13 mouse cellular contexts compared by ENCODE assay signal in the genomic region with DNA sequence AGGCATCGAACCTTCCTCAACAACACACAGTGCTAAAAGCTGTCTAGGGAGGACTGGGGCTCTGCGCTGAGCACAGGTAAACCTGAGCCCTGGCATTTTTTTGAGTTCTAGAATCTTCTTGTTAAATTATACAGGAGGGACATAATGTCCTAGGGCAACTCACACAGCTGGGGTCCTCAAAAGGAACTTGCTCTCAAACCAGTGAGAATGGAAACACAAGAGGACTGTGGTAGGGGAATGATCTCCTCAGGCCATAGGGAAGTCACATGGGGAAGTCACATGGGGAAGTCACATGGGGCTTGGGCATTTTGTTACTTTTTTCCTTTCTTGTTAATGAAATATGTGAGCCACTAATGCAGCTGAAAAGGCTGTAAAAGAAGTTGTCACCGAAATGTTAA.
DNase-seq lines count a peak whose midpoint lies in the region; ATAC-seq and TF ChIP-seq lines count a peak whose summit lies in the region.
"Had no signal": no experiment of that assay in that cellular context is flagged by ENCODE, and none has a peak within 500 bp of the region (broad histone marks: within the 10 kb centered on the region; RNA-seq: fewer than 3 reads in every experiment).

No protein-coding gene starts in this region.

- H3K27me3 ChIP-seq in embryonic facial prominence, embryonic 11.5 days (ENCODE audit: control insufficient read depth, insufficient read depth, low read length) = no peaks in the 10 kb centered on the region
- no peaks in the 10 kb centered on the region for H3K27me3 ChIP-seq in embryonic facial prominence, embryonic 10.5 days (replicated peaks; ENCODE audit: low read depth, poor library complexity, severe bottlenecking)
- no peaks in the 10 kb centered on the region for H3K27me3 ChIP-seq in neural tube, embryonic 11.5 days (ENCODE audit: control insufficient read depth, insufficient read depth, low read length)
- no peaks in the 10 kb centered on the region for H3K27me3 ChIP-seq in hindbrain, embryonic 14.5 days (ENCODE audit: control insufficient read depth, insufficient read depth, low read length)
- H3K27me3 ChIP-seq in neural tube, embryonic 15.5 days (replicated peaks) = no peaks in the 10 kb centered on the region
- H3K27me3 ChIP-seq in cerebellum, adult 2 months (ENCODE audit: control insufficient read depth, insufficient read depth, low read length) = no peaks in the 10 kb centered on the region
- H3K27me3 ChIP-seq: lung, embryonic 15.5 days had no signal

- peak; percentile 7 for ATAC-seq in embryonic facial prominence, embryonic 11.5 days (replicated peaks; ENCODE audit: insufficient number of reproducible peaks, low FRiP score, low TSS enrichment, low read depth)
- peak; percentile 51 for ATAC-seq in neural tube, embryonic 11.5 days (ENCODE audit: insufficient read depth, low FRiP score, low TSS enrichment)
- ATAC-seq in hindbrain, embryonic 14.5 days (ENCODE audit: low FRiP score) = no peak; the same call in 1 of the 2 replicates
- ATAC-seq in neural tube, embryonic 15.5 days (ENCODE audit: low FRiP score) = no peak

- H3K27ac ChIP-seq in embryonic facial prominence, embryonic 11.5 days (replicated peaks; ENCODE audit: low read depth, low read length) = no peak overlapping the region
- no peak overlapping the region for H3K27ac ChIP-seq in embryonic facial prominence, embryonic 10.5 days (replicated peaks)
- no peak overlapping the region; the same call in 1 of the 2 replicates for H3K27ac ChIP-seq in neural tube, embryonic 11.5 days (ENCODE audit: low read depth, low read length)
- 0 out of 2 replicates have a peak overlapping the region, but pooled peaks have one; percentile 26 for H3K27ac ChIP-seq in hindbrain, embryonic 14.5 days
- H3K27ac ChIP-seq in neural tube, embryonic 15.5 days (replicated peaks) = peak overlapping the region; percentile 33; the same call in 1 of the 2 replicates
- no peak overlapping the region for H3K27ac ChIP-seq in cerebellum, adult 2 months (ENCODE audit: insufficient read depth, low read length)
- H3K27ac ChIP-seq: lung, embryonic 15.5 days had no signal

- DNase-seq in embryonic facial prominence, embryonic 11.5 days (ENCODE audit: low spot score) = no peak
- no peak for DNase-seq in embryonic facial prominence, embryonic 10.5 days (ENCODE audit: low spot score)
- peak; percentile 27 for DNase-seq in neural tube, embryonic 11.5 days (ENCODE audit: low spot score)
- DNase-seq in neural tube, embryonic 10.5 days (ENCODE audit: extremely low spot score, low spot score) = no peak
- no peak for DNase-seq in hindbrain, embryonic 14.5 days (ENCODE audit: low spot score)
- DNase-seq in gastrocnemius, postnatal 14 days = no peak
- no peak for DNase-seq in cerebellum, adult 2 months
- DNase-seq: gastrocnemius, postnatal 25 days; layer of hippocampus, postnatal 36 days; thymus, adult 2 months had no signal

- 69% methylated on average over 3 of the region's 3 CpGs for WGBS in embryonic facial prominence, embryonic 11.5 days
- WGBS in embryonic facial prominence, embryonic 10.5 days = 60% methylated on average over 3 of the region's 3 CpGs
- 41% methylated on average over 3 of the region's 3 CpGs for WGBS in neural tube, embryonic 11.5 days
- WGBS in hindbrain, embryonic 14.5 days = 35% methylated on average over 3 of the region's 3 CpGs
- 36% methylated on average over 3 of the region's 3 CpGs for WGBS in neural tube, embryonic 15.5 days
- WGBS in cerebellum, adult 2 months = 76% methylated on average over 3 of the region's 3 CpGs

- H3K4me1 ChIP-seq in embryonic facial prominence, embryonic 11.5 days (ENCODE audit: control insufficient read depth, insufficient read depth, low read length) = peaks cover 3% of the 10 kb centered on the region; the same call in 1 of the 2 replicates
- peaks cover 32% of the 10 kb centered on the region for H3K4me1 ChIP-seq in embryonic facial prominence, embryonic 10.5 days
- H3K4me1 ChIP-seq in neural tube, embryonic 11.5 days (ENCODE audit: control insufficient read depth, insufficient read depth, low read length) = peaks cover 35% of the 10 kb centered on the region
- H3K4me1 ChIP-seq in hindbrain, embryonic 14.5 days (replicated peaks; ENCODE audit: control insufficient read depth, insufficient read depth, low read length) = peaks cover 30% of the 10 kb centered on the region
- H3K4me1 ChIP-seq in neural tube, embryonic 15.5 days = peaks cover 31% of the 10 kb centered on the region
- no peaks in the 10 kb centered on the region for H3K4me1 ChIP-seq in cerebellum, adult 2 months (ENCODE audit: control insufficient read depth, insufficient read depth, low read length)

- no peak overlapping the region for H3K4me2 ChIP-seq in embryonic facial prominence, embryonic 11.5 days (ENCODE audit: low read depth, low read length)
- H3K4me2 ChIP-seq in neural tube, embryonic 11.5 days (ENCODE audit: low read depth) = no peak overlapping the region
- no peak overlapping the region for H3K4me2 ChIP-seq in hindbrain, embryonic 14.5 days (replicated peaks)
- H3K4me2 ChIP-seq in neural tube, embryonic 15.5 days = no peak overlapping the region
- H3K4me2 ChIP-seq: lung, embryonic 15.5 days had no signal

- no peak overlapping the region for H3K9ac ChIP-seq in embryonic facial prominence, embryonic 11.5 days (replicated peaks; ENCODE audit: low read length)
- H3K9ac ChIP-seq in neural tube, embryonic 11.5 days (ENCODE audit: low read length) = no peak overlapping the region
- H3K9ac ChIP-seq in hindbrain, embryonic 14.5 days = no peak overlapping the region
- no peak overlapping the region for H3K9ac ChIP-seq in neural tube, embryonic 15.5 days (replicated peaks)
- H3K9ac ChIP-seq: lung, embryonic 15.5 days had no signal

- H3K36me3 ChIP-seq in embryonic facial prominence, embryonic 11.5 days (replicated peaks; ENCODE audit: control insufficient read depth, insufficient read depth, low read depth, low read length) = no peaks in the 10 kb centered on the region
- no peaks in the 10 kb centered on the region for H3K36me3 ChIP-seq in embryonic facial prominence, embryonic 10.5 days (replicated peaks)
- no peaks in the 10 kb centered on the region for H3K36me3 ChIP-seq in neural tube, embryonic 11.5 days (ENCODE audit: control insufficient read depth, insufficient read depth, low read length)
- H3K36me3 ChIP-seq in hindbrain, embryonic 14.5 days (replicated peaks; ENCODE audit: control insufficient read depth, insufficient read depth) = no peaks in the 10 kb centered on the region
- H3K36me3 ChIP-seq in neural tube, embryonic 15.5 days = no peaks in the 10 kb centered on the region
- H3K36me3 ChIP-seq: G1E; lung, embryonic 15.5 days had no signal

- H3K9me3 ChIP-seq in embryonic facial prominence, embryonic 11.5 days (replicated peaks; ENCODE audit: control insufficient read depth, low read length) = no peaks in the 10 kb centered on the region
- no peaks in the 10 kb centered on the region for H3K9me3 ChIP-seq in embryonic facial prominence, embryonic 10.5 days
- no peaks in the 10 kb centered on the region for H3K9me3 ChIP-seq in neural tube, embryonic 11.5 days (ENCODE audit: control insufficient read depth, low read length)
- H3K9me3 ChIP-seq in hindbrain, embryonic 14.5 days (ENCODE audit: control insufficient read depth, low read length) = no peaks in the 10 kb centered on the region
- no peaks in the 10 kb centered on the region for H3K9me3 ChIP-seq in neural tube, embryonic 15.5 days (replicated peaks)
- H3K9me3 ChIP-seq: lung, embryonic 15.5 days had no signal

- H3K4me3 ChIP-seq in embryonic facial prominence, embryonic 11.5 days (ENCODE audit: low read depth, low read length) = no peak overlapping the region
- H3K4me3 ChIP-seq in embryonic facial prominence, embryonic 10.5 days = no peak overlapping the region
- H3K4me3 ChIP-seq in neural tube, embryonic 11.5 days (ENCODE audit: low read depth, low read length) = no peak overlapping the region
- no peak overlapping the region for H3K4me3 ChIP-seq in hindbrain, embryonic 14.5 days (replicated peaks; ENCODE audit: low read length)
- no peak overlapping the region for H3K4me3 ChIP-seq in neural tube, embryonic 15.5 days (replicated peaks)
- H3K4me3 ChIP-seq in cerebellum, adult 2 months (replicated peaks; ENCODE audit: insufficient read depth, low read depth, low read length) = no peak overlapping the region
- H3K4me3 ChIP-seq: lung, embryonic 15.5 days had no signal

- TF ChIP-seq POLR2A in cerebellum, adult 2 months (IDR thresholded peaks at IDR 0.05; ENCODE audit: borderline replicate concordance, insufficient read depth, low read length) = no peak

- TF ChIP-seq CTCF in cerebellum, adult 2 months (IDR thresholded peaks at IDR 0.05; ENCODE audit: borderline replicate concordance, insufficient read depth, low read depth, low read length) = no peak

- intact Hi-C loops in gastrocnemius, postnatal 14 days (cut with DNase I; ENCODE audit: low total_unique reads) = no loop called here

Comparison
In these comparisons a context has a peak if more than half of its experiments do, and no peak if none do; other contexts are left out.
1. ATAC-seq: peak in embryonic facial prominence, embryonic 11.5 days (single experiment) and neural tube, embryonic 11.5 days (single experiment); none in hindbrain, embryonic 14.5 days (single experiment) and neural tube, embryonic 15.5 days (single experiment).
2. H3K27ac ChIP-seq: peak in hindbrain, embryonic 14.5 days (single experiment) and neural tube, embryonic 15.5 days (single experiment); none in embryonic facial prominence, embryonic 11.5 days (single experiment), embryonic facial prominence, embryonic 10.5 days (single experiment), neural tube, embryonic 11.5 days (single experiment) and cerebellum, adult 2 months (single experiment).